Mouse (Mus musculus): ENCODE data around the gene Galm.
A peak's percentile ranks its signal among the peaks of the same experiment; 100 is the strongest.

DNA sequence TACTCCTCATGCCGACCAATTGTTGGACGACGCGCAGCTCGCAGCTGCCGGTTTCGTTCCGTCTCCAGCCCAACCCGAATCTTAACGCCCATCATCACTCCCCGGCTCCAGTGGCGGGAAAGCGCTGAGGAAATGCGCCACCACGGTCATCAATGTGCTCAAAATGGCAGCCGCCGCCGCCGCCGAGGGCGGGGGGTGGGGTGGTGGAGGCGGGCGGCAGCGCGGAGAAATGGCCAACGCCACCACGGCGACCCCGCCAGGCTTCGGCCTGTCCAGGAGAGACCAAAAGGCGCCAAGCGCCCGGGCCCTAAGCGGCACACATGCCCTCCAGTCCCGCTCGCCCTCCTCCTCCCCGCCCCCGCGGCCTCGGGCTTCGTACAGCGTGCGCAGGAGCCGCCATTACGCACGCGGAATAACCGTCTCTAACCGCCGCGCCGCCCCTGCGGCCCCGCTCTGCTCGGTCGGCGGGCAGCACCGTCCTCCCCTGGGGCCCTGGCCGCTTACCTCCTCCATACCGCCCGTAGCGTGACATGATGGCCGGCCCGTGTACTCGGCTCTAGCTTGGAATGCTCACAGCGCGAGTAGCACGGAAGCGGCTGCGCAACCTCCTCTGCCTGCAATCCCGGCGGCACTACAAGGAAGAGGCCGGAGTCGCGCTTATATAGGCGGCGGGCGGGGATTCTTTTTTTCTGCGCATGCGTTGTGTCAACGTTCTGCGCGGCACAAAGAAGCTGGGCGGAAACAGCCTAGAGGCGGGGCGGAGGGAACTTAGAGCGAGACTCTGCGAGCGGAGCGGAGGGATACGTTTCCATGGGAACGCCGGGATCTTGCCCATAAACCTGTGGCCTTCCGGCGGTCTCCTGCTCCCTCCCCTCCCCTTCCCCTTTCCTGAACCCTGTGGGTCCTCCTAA is 79.7 kb downstream of the Galm start, which contains the start of the genes Srsf7 and Ttc39d:
- TF ChIP-seq CTCF (IDR thresholded peaks at IDR 0.05; ENCODE audit: low read depth) (no peak), EP300 (IDR thresholded peaks at IDR 0.05; ENCODE audit: low read depth) (peak; percentile 48; the same call in 1 of the 2 replicates)
